Mouse (Mus musculus) limb, embryonic 11.5 days (tissue): Measurements from ENCODE around the gene Hs6st3. TPM values are rescaled to one million over a fixed set of nuclear protein-coding genes. Genes with fewer than 3 reads are reported as not detected.

Experiments used
- ATAC-seq: fragments of 200-750 bp; cut with Nextera tagmentation; 2 replicates; pipeline ENCODE4 v1.8.0; 2017; ENCODE audit warnings: low read depth; ENCODE audit not compliant: insufficient number of reproducible peaks, low FRiP score, low TSS enrichment
- DNase-seq: peaks from one replicate; pipeline ENCODE4 v3.0.0-alpha.2; 2015; ENCODE audit warnings: low spot score
- H3K27ac ChIP-seq: fragments of 300-500 bp; sonication (generic); replicated peaks from 2 replicates; pipeline ENCODE4 v1.5.1; 2014; ENCODE audit warnings: low read depth, mild to moderate bottlenecking, low read length
- H3K27me3 ChIP-seq: fragments of 300-500 bp; sonication (generic); 2 replicates; pipeline ENCODE4 v1.6.1; 2014; ENCODE audit warnings: mild to moderate bottlenecking, low read length, mixed read lengths; ENCODE audit not compliant: control insufficient read depth, insufficient read depth
- H3K36me3 ChIP-seq: fragments of 300-500 bp; sonication (generic); 2 replicates; pipeline ENCODE4 v1.6.1; 2014; ENCODE audit warnings: mild to moderate bottlenecking, low read length, moderate library complexity, mixed read lengths; ENCODE audit not compliant: control insufficient read depth, insufficient read depth
- H3K4me1 ChIP-seq: fragments of 300-500 bp; sonication (generic); 2 replicates; pipeline ENCODE4 v1.6.1; 2014; ENCODE audit warnings: low read length, mixed read lengths; ENCODE audit not compliant: control insufficient read depth, insufficient read depth
- H3K4me2 ChIP-seq: fragments of 300-500 bp; sonication (generic); 2 replicates; pipeline ENCODE4 v1.6.1; 2014; ENCODE audit warnings: low read depth, mild to moderate bottlenecking, moderate library complexity; ENCODE audit not compliant: severe bottlenecking
- H3K4me3 ChIP-seq: fragments of 300-500 bp; sonication (generic); 2 replicates; pipeline ENCODE4 v1.5.1; 2014; ENCODE audit warnings: low read depth, low read length
- H3K9ac ChIP-seq: fragments of 300-500 bp; sonication (generic); 2 replicates; pipeline ENCODE4 v1.6.1; 2014; ENCODE audit warnings: mild to moderate bottlenecking, low read length
- H3K9me3 ChIP-seq: fragments of 300-500 bp; sonication (generic); 2 replicates; pipeline ENCODE4 v1.6.1; 2016; ENCODE audit warnings: low read length; ENCODE audit not compliant: control insufficient read depth
- WGBS: fragments of 180-500 bp; shearing (Covaris S2); extraction: QIAGEN DNeasy Blood & Tissue Kit; methylation state at CpG from one replicate; pipeline ENCODE4 v1.1.7; 2014; 5-methylcytosine and 5-hydroxymethylcytosine counted together
- polyA plus RNA-seq: library from polyadenylated mRNA; unstranded; fragments of >200 nt; fragmentation: Nextera tagmentation; extraction: Ambion mirVana; gene quantifications from 2 replicates; pipeline ENCODE4 v1.2.1, GENCODE M21; 2014

Hs6st3 gene
- polyA plus RNA-seq, 1 experiment from 2014 or later: 0.17 TPM

- no peak overlapping the region for H3K4me2 ChIP-seq
- WGBS: 76% methylated on average over 11 of the region's 11 CpGs
- H3K36me3 ChIP-seq: no peaks in the 10 kb centered on the region
- no peaks in the 10 kb centered on the region for H3K27me3 ChIP-seq
- H3K27ac ChIP-seq: no peak overlapping the region
- H3K4me1 ChIP-seq: no peaks in the 10 kb centered on the region
- ATAC-seq (no peak), DNase-seq (no peak)
- H3K4me3 ChIP-seq: no peak overlapping the region
- no peaks in the 10 kb centered on the region for H3K9me3 ChIP-seq
- no peak overlapping the region for H3K9ac ChIP-seq
Measured at GRCm38 (mm10) chr14:119347236-119347635, 209.1 kb downstream of the Hs6st3 start.

GRCm38 (mm10) chr14:119361414-119361813 lies 223.3 kb downstream of the Hs6st3 start:
- Histone ChIP-seq H3K4me3 (no peak overlapping the region), H3K4me1 (no peaks in the 10 kb centered on the region), H3K9me3 (no peaks in the 10 kb centered on the region), H3K27ac (no peak overlapping the region), H3K4me2 (no peak overlapping the region), H3K9ac (no peak overlapping the region), H3K27me3 (no peaks in the 10 kb centered on the region), H3K36me3 (no peaks in the 10 kb centered on the region)
- WGBS: 91% methylated on average over 4 of the region's 4 CpGs
- ATAC-seq (no peak), DNase-seq (no peak)

GRCm38 (mm10) chr14:119367866-119368425 lies 229.8 kb downstream of the Hs6st3 start:
- WGBS: 89% methylated on average over 3 of the region's 3 CpGs
- no peak overlapping the region for H3K4me2 ChIP-seq

GRCm38 (mm10) chr14:119369274-119369673 lies 231.1 kb downstream of the Hs6st3 start:
- DNase-seq (no peak), ATAC-seq (no peak)
- Histone ChIP-seq H3K27me3 (no peaks in the 10 kb centered on the region), H3K4me3 (no peak overlapping the region), H3K4me2 (no peak overlapping the region), H3K4me1 (no peaks in the 10 kb centered on the region), H3K9ac (no peak overlapping the region), H3K9me3 (no peaks in the 10 kb centered on the region), H3K27ac (no peak overlapping the region), H3K36me3 (no peaks in the 10 kb centered on the region)
- WGBS: 79% methylated on average over 8 of the region's 8 CpGs

More at GRCm38 (mm10) chr14:119367866-119368425, 229.8 kb downstream of the Hs6st3 start:
- Histone ChIP-seq H3K27ac (no peak overlapping the region), H3K36me3 (no peaks in the 10 kb centered on the region), H3K9me3 (no peaks in the 10 kb centered on the region), H3K4me1 (no peaks in the 10 kb centered on the region), H3K9ac (no peak overlapping the region), H3K4me3 (no peak overlapping the region), H3K27me3 (no peaks in the 10 kb centered on the region)
- no peak for DNase-seq
- no peak for ATAC-seq

GRCm38 (mm10) chr14:119370013-119370412 lies 231.9 kb downstream of the Hs6st3 start:
- no peaks in the 10 kb centered on the region for H3K4me1 ChIP-seq
- WGBS: 92% methylated on average over 7 of the region's 7 CpGs
- no peak for DNase-seq
- no peaks in the 10 kb centered on the region for H3K36me3 ChIP-seq
- ATAC-seq: no peak
- no peak overlapping the region for H3K27ac ChIP-seq
- no peak overlapping the region for H3K4me3 ChIP-seq
- H3K9ac ChIP-seq: no peak overlapping the region
- no peaks in the 10 kb centered on the region for H3K9me3 ChIP-seq
- H3K27me3 ChIP-seq: no peaks in the 10 kb centered on the region
- no peak overlapping the region for H3K4me2 ChIP-seq

GRCm38 (mm10) chr14:119379303-119379702 lies 241.2 kb downstream of the Hs6st3 start:
- Histone ChIP-seq H3K4me1 (no peaks in the 10 kb centered on the region), H3K27ac (no peak overlapping the region), H3K4me3 (no peak overlapping the region), H3K9me3 (no peaks in the 10 kb centered on the region), H3K27me3 (no peaks in the 10 kb centered on the region), H3K36me3 (no peaks in the 10 kb centered on the region), H3K4me2 (no peak overlapping the region), H3K9ac (no peak overlapping the region)
- 83% methylated on average over 2 of the region's 2 CpGs for WGBS
- no peak for DNase-seq
- no peak for ATAC-seq

GRCm38 (mm10) chr14:119401618-119402017 lies 263.5 kb downstream of the Hs6st3 start:
- DNase-seq (no peak), ATAC-seq (no peak)
- H3K27me3 ChIP-seq: no peaks in the 10 kb centered on the region
- no peaks in the 10 kb centered on the region for H3K4me1 ChIP-seq
- no peaks in the 10 kb centered on the region for H3K36me3 ChIP-seq
- H3K27ac ChIP-seq: no peak overlapping the region
- 93% methylated on average over 10 of the region's 10 CpGs for WGBS
- no peak overlapping the region for H3K4me2 ChIP-seq
- H3K9me3 ChIP-seq: no peaks in the 10 kb centered on the region
- H3K9ac ChIP-seq: no peak overlapping the region
- no peak overlapping the region for H3K4me3 ChIP-seq

GRCm38 (mm10) chr14:119409334-119410050 lies 271.4 kb downstream of the Hs6st3 start:
- Histone ChIP-seq H3K4me2 (no peak overlapping the region), H3K4me3 (no peak overlapping the region), H3K4me1 (no peaks in the 10 kb centered on the region), H3K36me3 (no peaks in the 10 kb centered on the region), H3K9ac (no peak overlapping the region), H3K9me3 (no peaks in the 10 kb centered on the region), H3K27me3 (no peaks in the 10 kb centered on the region), H3K27ac (no peak overlapping the region)
- WGBS: 71% methylated on average over 11 of the region's 11 CpGs
- ATAC-seq: no peak
- no peak for DNase-seq
